Mouse (Mus musculus): ENCODE data around the gene Tmem121. TPM values are rescaled to one million over a fixed set of nuclear protein-coding genes. Genes with fewer than 3 reads are reported as not detected.
A peak's percentile ranks its signal among the peaks of the same experiment; 100 is the strongest.
"Not testable (repeated sequence)": the region's sequence is repeated elsewhere in the genome, so short reads cannot be mapped to it uniquely, and the experiment has no call there.

Gene Tmem121
- total RNA-seq, 2 experiments from 2014 or later = 27.8 to 28.6 TPM

- Histone ChIP-seq H3K27ac (no peak overlapping the region), H3K4me3 (no peak overlapping the region)
- intact Hi-C loops (cut with DNase I) = loop anchor here (5.0 kb wide), 1 partner anchor 146 kb away; the partner anchor contains the start of gene Pacs2
- no peak for DNase-seq (ENCODE audit: extremely low spot score in 1 of 2, low spot score in 2 of 2)
- no peak for TF ChIP-seq CTCF (IDR thresholded peaks at IDR 0.05)
Observed at GRCm38 (mm10) chr12:113157971-113158370, 27.8 kb upstream of the Tmem121 start.

- intact Hi-C loops (cut with DNase I) = no loop called here
- no peak for DNase-seq (ENCODE audit: extremely low spot score in 1 of 2, low spot score in 2 of 2)
- no peak for TF ChIP-seq CTCF (IDR thresholded peaks at IDR 0.05)
- Histone ChIP-seq H3K27ac (peak overlapping the region; percentile 64), H3K4me3 (no peak overlapping the region)
Observed at GRCm38 (mm10) chr12:113163561-113164006, 22.1 kb upstream of the Tmem121 start.

- H3K27ac ChIP-seq = no peak overlapping the region
- TF ChIP-seq CTCF (IDR thresholded peaks at IDR 0.05) = no peak
- no peak overlapping the region for H3K4me3 ChIP-seq
- DNase-seq (ENCODE audit: extremely low spot score in 1 of 2, low spot score in 2 of 2) = no peak
- intact Hi-C loops (cut with DNase I) = no loop called here
Observed at GRCm38 (mm10) chr12:113168031-113168536, 17.6 kb upstream of the Tmem121 start.

GRCm38 (mm10) chr12:113176960-113177725, 8.6 kb upstream of the Tmem121 start:
- intact Hi-C loops (cut with DNase I) = no loop called here
- Histone ChIP-seq H3K27ac (no peak overlapping the region), H3K4me3 (no peak overlapping the region)
- no peak for DNase-seq (ENCODE audit: extremely low spot score in 1 of 2, low spot score in 2 of 2)
- no peak for TF ChIP-seq CTCF (IDR thresholded peaks at IDR 0.05)

GRCm38 (mm10) chr12:113181020-113181419, 4.7 kb upstream of the Tmem121 start:
- no peak for DNase-seq (ENCODE audit: extremely low spot score in 1 of 2, low spot score in 2 of 2)

GRCm38 (mm10) chr12:113184945-113185344, 785 bp upstream of the Tmem121 start:
- H3K27ac ChIP-seq = no peak overlapping the region
- no peak for DNase-seq (ENCODE audit: extremely low spot score in 1 of 2, low spot score in 2 of 2)
- TF ChIP-seq CTCF (IDR thresholded peaks at IDR 0.05) = no peak
- intact Hi-C loops (cut with DNase I) = loop anchor here (5.0 kb wide), 1 partner anchor 38 kb away; the partner anchor contains the start of gene Crip1
- H3K4me3 ChIP-seq = no peak overlapping the region

More at GRCm38 (mm10) chr12:113181020-113181419, 4.7 kb upstream of the Tmem121 start:
- TF ChIP-seq CTCF (IDR thresholded peaks at IDR 0.05) = no peak
- Histone ChIP-seq H3K4me3 (no peak overlapping the region), H3K27ac (no peak overlapping the region)
- intact Hi-C loops (cut with DNase I) = no loop called here

GRCm38 (mm10) chr12:113186326-113187010, 738 bp downstream of the Tmem121 start:
- DNase-seq (ENCODE audit: extremely low spot score in 1 of 2, low spot score in 2 of 2) = no peak
- no peak for TF ChIP-seq CTCF (IDR thresholded peaks at IDR 0.05)
- H3K27ac ChIP-seq = peak overlapping the region; percentile 84
- peak overlapping the region; percentile 80 for H3K4me3 ChIP-seq
- intact Hi-C loops (cut with DNase I) = loop anchor here (5.0 kb wide), 1 partner anchor 39 kb away; the partner anchor contains the start of gene Crip1

- H3K4me3 ChIP-seq = peak overlapping the region; percentile 80
- no peak for DNase-seq (ENCODE audit: extremely low spot score in 1 of 2, low spot score in 2 of 2)
- TF ChIP-seq CTCF (IDR thresholded peaks at IDR 0.05) = no peak
- intact Hi-C loops (cut with DNase I) = loop anchor here (5.0 kb wide), 1 partner anchor 40 kb away; the partner anchor contains the start of gene Crip1
- H3K27ac ChIP-seq = no peak overlapping the region; the same call in 1 of the 2 replicates
Observed at GRCm38 (mm10) chr12:113187011-113187375, 1.3 kb downstream of the Tmem121 start.

GRCm38 (mm10) chr12:113187584-113188295, 2.0 kb downstream of the Tmem121 start:
- peak; percentile 97 for TF ChIP-seq CTCF (IDR thresholded peaks at IDR 0.05)
- peak overlapping the region; percentile 80 for H3K4me3 ChIP-seq
- peak; percentile 91 to 95 for DNase-seq (ENCODE audit: extremely low spot score in 1 of 2, low spot score in 2 of 2)
- intact Hi-C loops (cut with DNase I) = loop anchor here (5.0 kb wide), 1 partner anchor 40 kb away; the partner anchor contains the start of gene Crip1
- H3K27ac ChIP-seq = peak overlapping the region; percentile 64

GRCm38 (mm10) chr12:113188349-113189055, 2.8 kb downstream of the Tmem121 start:
- DNase-seq (ENCODE audit: extremely low spot score in 1 of 2, low spot score in 2 of 2) = no peak
- intact Hi-C loops (cut with DNase I) = loop anchor here (5.0 kb wide), 1 partner anchor 41 kb away; the partner anchor contains the start of gene Crip1
- Histone ChIP-seq H3K27ac (no peak overlapping the region), H3K4me3 (peak overlapping the region; percentile 80)
- no peak for TF ChIP-seq CTCF (IDR thresholded peaks at IDR 0.05)

- DNase-seq (ENCODE audit: extremely low spot score in 1 of 2, low spot score in 2 of 2) = no peak
- Histone ChIP-seq H3K4me3 (no peak overlapping the region), H3K27ac (no peak overlapping the region)
- intact Hi-C loops (cut with DNase I) = no loop called here
- no peak for TF ChIP-seq CTCF (IDR thresholded peaks at IDR 0.05)
Observed at GRCm38 (mm10) chr12:113193423-113193822, 7.7 kb downstream of the Tmem121 start.

GRCm38 (mm10) chr12:113199132-113199531, 13.4 kb downstream of the Tmem121 start:
- H3K27ac ChIP-seq; intact Hi-C loops (cut with DNase I); H3K4me3 ChIP-seq; DNase-seq (ENCODE audit: extremely low spot score in 1 of 2, low spot score in 2 of 2): not testable (repeated sequence)

All from left cerebral cortex, adult 2 months (tissue).